Mouse (Mus musculus): ENCODE results near the gene Tdrkh.

GRCm38 (mm10) chr3:94375146-94375545 is 37.9 kb upstream of the Tdrkh start:
- TF ChIP-seq CTCF (IDR thresholded peaks at IDR 0.05; ENCODE audit: borderline replicate concordance, control insufficient read depth, extremely low read depth, insufficient read depth, low read length, poor library complexity) (no peak), POLR2A (IDR thresholded peaks at IDR 0.05; ENCODE audit: control insufficient read depth, extremely low read depth, insufficient read depth, low read length, poor library complexity) (no peak)
